Mouse (Mus musculus): ENCODE data around the gene Snrnp27.

GRCm38 (mm10) chr6:86630141-86630540 is 54.2 kb downstream of the Snrnp27 start:
- no peak for TF ChIP-seq EP300 (IDR thresholded peaks at IDR 0.05; ENCODE audit: insufficient read depth, low read depth, low read length)
- no peak for TF ChIP-seq CTCF (IDR thresholded peaks at IDR 0.05)
- TF ChIP-seq POLR2A (IDR thresholded peaks at IDR 0.05; ENCODE audit: insufficient read depth, low read depth, low read length) = no peak

All from heart, adult 2 months (tissue).